Mouse (Mus musculus): ENCODE measurements around the gene Scube1.

Scube1 gene

DNA sequence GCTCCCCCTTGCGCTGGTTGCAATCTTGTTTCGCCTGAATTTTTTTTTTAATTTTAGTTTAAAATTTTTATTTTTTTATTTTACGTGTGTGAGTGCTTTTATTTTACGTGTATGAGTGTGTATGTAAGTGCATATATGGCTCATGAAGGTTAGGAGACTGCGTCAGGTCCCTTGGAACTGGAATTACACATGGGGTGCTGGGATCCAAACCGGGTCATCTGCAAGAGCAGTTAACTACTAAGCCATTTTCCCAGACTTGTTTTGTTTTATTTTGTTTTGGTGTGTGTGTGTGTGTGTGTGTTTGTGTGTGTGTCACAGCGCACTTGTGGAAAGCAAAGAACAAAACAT is 129.5 kb downstream of the Scube1 start:
- no peak for DNase-seq (ENCODE audit: low spot score)

DNA sequence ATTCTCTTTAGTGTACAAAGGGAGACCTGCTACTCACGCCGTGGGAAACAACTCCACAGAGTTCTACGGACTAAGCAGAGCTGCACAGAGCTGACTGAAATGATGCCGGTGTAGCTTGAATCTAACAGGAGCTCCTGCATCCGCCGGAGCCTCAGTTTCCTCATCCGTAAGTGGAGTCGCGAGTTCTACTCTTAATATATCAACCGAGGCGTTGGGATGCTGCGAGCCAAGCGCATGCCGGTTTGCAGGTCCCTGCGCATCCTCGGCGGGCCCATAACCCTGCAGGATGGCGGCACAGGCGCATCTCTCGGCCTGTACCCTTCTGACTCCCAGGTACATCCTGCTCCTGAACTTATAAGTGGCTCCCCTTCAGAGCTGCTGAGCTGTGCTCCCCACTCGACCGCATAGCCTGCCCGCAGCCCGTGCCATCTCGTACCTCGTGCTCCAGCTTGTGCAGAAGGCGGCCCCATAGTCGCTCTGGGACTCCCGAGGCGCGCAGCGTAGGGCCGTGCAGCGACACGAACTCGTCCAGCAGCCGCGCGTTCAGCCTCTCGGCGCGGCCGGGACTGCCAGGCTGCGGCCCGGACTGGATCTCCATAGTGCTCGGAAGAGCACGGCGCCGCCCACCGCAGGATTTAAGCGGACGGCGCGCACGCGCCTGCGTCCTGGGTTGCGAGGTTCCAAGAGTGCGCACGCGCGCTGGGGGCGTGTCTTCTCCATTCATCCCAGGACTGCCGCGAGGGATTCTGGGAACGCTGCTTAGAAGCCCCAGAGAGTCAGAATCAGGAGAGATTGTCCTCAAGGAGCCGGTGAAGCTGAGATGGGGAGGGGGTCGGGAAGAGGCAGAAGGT is 130.1 kb downstream of the Scube1 start, which contains the start of gene Ttll12:
Ttll12 (minus strand) TSS at position 645 of the 851 bp plus-strand sequence.
- DNase-seq (ENCODE audit: low spot score), result peak; percentile 97

DNA sequence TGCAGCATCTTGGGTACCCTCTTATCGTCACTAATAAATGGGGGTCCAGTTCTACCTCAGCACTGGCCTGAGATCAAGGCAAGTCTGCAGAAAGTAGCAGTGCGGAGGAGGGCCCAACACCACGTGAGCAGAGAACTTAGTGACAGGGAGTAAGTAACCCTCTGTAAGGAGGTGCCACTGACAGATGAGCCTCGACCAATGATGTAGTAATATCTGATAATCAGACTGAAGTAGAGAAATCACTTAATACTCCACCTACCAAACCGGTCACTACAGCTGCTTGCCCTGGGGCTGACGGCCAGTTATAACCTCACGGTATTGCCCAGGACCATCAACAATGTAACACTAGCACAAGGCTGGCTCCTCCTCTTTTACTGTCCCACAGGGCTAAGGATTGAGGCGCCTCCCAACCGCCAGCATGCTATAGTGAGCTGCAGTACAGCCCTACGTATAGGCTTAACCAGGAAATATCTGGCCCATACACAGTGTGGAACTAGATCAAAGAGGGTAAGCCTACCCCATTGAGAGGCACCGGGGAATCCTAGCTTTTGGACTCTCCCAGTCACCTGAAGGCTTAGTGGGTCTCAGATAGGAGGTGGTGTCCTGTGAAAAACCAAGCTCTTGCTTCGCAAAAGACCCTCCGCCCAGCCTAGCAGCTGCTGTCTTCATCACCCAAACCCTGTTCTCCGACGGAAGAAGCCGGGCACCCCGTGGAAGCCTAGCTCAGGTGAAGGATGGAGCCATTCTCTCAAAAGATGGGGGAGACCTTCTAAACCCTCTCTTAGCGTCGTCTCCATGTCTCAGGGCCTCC is 130.9 kb downstream of the Scube1 start:
- DNase-seq (ENCODE audit: low spot score), result no peak

DNA sequence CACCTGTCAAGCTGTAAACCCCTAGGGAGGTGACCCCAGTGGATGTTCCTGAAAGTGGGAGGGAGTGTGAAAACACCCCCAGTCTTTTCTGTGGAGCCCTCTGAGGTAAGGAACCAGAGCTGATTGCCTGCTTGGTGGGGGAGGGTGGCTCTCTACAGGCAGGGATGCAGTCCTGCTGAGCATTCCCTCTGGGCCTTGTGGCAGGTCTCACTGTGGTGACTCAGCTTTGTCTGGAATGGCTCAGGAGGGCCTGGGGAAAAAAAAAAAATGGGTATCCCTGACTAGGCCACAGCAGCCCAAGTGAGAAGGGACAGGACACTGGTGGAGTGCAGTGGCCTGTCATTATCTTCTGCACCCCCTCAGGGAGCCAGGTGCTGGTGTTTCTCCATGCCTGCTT is 131.6 kb downstream of the Scube1 start:
- no peak for DNase-seq (ENCODE audit: low spot score)

DNA sequence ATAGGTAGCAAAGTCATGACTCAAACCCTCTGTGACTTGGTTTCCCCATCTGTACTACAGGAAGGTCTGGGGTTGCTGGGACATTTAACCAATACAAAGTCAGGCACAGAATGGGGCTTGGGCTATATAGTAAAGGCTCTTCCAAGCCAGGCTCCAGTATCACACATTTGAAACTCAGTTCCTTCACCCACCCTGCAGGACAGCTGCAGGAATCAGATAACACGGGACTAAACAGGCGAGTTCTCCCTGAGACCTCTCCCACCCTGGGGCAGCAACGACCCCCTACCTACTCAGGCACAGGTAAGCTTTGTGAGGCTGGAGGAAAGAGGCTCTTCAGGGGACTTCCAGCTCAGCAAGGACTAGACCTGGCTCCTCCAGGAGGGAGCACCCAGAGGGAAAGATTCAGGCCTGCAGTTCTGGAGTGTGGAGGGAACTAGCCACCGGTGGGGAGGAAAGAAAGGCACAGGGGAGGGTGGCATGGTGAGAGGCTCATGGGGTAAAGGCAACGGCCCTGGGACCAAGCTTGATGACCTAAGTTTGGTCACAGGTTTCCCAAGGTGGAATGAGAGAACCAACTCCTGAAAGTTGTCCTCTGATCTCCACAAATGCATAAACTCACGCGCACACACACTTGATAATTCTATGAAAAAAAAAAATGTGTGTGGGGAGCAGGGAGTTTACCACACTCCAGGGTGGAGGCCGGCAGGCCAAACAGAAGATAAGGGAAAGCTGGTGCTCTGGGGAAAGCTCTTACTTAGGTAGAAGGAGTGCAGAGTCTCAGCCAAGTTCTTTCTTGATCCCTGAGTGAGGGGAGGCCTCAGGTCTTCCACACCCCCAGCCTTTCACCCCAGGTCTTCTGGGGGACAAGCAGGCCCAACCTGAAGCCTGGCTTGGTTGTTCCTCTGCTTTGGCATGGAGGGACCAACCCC is 132.3 kb downstream of the Scube1 start:
- DNase-seq (ENCODE audit: low spot score), result no peak

DNA sequence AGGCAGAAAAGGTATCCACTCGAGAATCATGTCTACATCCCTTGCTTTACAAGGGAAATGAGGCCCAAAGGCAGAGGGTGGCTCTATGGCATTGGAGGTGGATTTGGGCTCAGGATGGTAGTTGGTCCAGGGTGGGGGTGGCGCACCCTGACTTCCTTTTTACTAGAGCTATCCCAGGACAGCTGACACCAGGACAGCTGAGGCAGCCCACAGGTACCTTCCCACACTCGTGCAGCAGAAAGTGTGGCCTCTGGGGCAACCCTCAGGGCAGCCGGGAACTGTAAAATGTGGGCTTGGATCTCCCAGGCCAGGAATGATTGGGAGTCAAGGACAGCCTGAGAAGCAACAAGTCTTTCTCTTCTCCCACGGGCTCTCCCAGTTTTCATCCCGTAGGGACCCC is 133.1 kb downstream of the Scube1 start:
- no peak for DNase-seq (ENCODE audit: low spot score)

DNA sequence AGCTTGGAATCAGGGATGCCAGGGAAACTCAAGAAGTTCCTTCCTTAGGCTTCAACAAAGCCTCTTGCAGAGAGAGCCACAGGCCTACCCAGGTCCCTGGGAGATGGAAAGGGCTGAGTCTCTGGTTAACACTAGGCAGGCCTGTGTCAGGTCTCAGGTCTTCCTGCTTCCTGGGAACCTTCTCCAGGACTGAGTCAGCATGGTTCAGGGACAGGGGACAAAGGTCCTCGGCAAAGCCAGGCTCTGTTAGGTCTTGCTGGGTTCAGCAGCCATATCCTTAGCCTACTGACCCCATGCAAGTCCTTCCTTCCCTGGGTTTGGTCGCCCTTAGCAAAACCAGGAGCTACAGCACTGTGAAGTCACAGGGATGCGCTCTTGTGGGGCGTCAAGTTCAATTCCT is 134.0 kb downstream of the Scube1 start:
- DNase-seq (ENCODE audit: low spot score), result no peak

DNA sequence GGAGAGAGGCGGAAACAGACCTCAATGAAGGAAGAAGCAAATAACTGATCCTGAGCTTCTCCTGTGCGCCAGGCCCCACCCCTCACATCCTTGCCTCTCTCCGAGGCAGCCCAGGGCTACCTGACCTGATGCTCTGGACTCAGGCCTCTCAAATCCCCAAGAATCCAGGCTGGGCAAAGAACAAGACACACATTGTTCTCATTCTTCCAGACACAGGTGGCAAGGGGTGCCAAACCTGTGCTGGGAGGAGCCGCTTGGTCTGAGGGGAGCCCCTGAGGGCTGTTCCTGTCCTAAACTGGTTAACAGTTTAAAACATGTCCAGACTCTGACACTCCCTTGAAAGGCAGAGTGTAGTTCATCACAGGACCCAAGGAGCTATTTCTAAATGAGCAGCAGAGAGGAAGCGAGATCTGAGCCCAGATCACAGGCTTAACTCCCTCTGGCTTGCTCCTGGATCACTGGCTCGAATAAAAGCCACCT is 140.0 kb downstream of the Scube1 start:
- DNase-seq (ENCODE audit: low spot score), result no peak

DNA sequence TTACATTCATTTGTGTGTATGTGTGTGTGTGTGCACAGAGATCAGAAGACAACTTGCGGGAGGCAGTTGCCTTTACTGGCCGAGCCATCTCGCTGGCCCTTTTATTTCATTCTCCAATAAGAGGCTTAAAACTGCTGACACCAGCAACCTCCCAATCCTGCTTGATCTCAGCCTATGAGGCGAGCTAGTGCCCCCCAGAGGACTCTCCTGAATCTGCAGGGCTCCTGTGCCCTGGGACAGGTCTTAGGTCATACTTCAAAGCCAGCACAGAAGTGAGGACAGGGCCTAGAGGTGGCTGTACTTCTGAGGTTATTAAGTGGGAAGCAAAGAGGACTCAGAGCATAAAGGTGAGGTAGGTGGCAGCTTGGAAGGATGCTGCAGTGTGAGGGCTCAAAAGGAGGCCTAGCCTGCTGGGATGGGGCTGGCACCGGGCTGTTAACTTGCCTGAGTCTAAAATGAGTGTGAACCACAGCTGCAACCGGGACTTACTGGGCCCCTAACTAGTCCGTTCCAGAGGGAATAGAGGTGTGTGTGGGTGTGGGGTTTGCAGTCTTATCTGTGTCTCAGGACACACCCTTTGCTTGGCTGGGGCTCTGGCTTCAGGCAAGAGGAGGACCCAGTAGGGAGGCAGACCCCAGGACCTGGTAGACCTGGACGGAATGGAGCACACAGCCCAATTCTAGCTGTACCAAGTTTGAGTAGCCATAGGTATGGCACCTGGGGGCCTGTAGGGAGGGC is 141.2 kb downstream of the Scube1 start:
- DNase-seq (ENCODE audit: low spot score), result no peak

DNA sequence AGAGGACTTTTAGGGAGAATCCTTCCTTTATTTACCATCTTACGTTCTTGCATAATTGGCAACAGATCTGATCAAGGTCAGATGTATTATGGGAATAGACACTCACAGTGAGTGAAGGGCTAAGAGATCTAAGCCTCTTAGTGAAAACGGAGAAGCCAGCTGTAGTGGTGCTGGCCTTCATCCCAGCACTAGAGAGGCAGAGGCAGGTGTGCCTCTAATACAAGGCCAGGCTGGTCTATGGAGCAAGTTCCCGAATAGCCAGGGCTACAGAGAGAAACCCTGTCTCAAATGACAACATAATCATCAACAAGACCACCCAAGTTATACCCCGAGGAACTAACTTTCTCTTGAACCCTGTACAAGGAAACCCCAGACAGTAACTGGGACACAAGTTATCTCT is 141.9 kb downstream of the Scube1 start:
- DNase-seq (ENCODE audit: low spot score), result no peak

DNA sequence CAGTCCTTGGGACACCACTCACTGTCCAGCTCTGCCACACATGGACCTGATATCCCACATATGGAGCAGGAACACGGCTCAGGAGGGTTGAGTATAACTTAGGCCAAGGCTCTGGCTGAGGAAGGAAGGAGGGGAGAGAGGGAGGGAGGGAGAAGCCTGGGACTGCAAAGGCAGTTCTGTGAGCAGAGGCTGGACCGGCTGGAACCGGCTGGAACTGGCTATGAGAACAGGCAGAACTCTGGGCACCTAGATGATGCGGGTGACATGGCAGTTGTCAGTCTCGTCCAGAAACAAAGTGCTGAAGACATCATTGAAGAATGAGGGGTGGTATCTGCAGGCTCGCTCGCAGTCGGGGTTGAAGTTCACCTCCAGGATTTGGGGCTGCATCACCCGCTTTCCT is 148.2 kb downstream of the Scube1 start:
- no peak for DNase-seq (ENCODE audit: low spot score)

DNA sequence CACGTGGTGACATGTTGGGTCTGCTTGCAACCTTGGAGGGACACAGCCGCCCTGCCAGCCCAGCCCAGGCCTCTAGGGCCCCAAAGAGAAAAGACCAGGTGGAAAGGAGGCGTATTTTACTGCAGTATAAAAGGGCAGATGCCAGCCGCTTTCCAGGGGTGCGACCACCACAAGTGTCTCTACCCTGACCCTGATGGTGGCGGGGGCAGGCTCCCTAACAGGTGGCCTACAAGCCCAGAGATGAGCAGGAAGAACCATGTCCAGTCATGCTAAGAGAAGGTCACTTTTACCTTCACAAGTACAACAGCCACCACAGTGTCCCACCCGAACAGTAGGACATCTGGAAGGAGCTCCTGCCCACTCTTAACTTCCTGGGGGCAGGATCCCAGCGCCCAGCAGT is 149.3 kb downstream of the Scube1 start:
- no peak for DNase-seq (ENCODE audit: low spot score)

DNA sequence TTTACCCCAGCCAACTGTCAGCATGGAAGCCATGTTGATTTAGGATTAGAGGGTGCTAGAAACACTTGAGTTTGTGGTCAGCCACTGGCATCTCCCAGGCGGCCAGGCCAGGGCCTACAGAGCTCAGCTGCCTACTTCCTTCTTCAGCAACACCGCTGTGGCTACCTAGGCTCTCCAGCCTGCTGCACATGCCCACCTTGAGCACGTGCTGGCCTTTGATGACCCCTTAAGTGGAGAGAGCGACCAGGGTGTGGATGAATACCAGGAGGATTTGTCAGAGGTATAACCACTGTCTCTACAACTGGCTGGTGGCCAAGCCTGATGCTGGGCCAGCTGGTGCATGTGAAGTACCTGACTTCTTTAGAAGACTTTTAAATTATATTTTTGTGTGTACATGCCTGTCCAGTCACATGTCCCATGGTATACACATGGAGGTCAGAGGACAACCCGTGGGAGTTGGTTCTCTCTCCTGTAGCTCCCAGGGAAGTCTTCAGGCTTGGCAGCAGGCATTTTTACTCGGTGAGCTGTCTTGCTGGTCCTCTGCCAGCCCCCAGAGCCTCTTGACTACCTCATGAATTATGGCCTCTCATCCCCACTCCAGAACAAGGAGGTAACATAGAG is 150.0 kb downstream of the Scube1 start:
- no peak for DNase-seq (ENCODE audit: low spot score)

DNA sequence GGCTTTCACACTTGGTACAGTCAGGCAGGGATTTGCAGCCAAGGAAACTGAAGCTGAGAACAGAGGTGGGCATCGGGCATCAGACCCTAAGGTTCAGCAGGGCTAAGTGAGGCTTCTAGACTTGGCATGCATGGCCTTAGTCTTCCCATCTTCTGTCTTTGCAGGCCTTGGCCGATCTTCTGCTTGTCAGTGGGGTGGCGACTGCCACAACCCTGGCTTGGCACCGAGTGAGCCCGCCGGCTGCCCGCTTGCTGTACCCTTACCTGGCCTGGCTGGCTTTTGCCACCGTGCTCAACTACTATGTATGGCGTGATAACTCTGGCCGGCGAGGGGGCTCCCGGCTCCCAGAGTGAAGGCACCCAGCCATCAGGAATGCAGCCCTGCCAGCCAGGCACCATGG is 151.2 kb downstream of the Scube1 start:
- DNase-seq (ENCODE audit: low spot score), result no peak

DNA sequence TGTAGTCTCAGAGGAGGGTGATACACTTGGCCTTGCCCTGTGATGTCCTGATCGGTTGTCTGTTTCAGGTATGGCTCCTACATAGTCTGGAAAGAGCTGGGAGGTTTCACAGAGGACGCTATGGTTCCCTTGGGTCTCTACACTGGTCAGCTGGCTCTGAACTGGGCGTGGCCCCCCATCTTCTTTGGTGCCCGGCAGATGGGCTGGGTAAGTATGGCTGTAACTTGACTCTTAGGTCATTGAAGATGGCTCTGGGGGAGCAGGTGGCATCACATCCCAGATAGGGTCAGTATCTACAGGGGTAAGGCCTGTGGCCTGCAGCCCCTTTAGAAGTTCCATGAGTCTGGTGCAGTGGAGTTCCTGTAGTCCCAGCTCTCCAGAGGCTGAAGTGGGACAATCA is 152.7 kb downstream of the Scube1 start:
- no peak for DNase-seq (ENCODE audit: low spot score)

DNA sequence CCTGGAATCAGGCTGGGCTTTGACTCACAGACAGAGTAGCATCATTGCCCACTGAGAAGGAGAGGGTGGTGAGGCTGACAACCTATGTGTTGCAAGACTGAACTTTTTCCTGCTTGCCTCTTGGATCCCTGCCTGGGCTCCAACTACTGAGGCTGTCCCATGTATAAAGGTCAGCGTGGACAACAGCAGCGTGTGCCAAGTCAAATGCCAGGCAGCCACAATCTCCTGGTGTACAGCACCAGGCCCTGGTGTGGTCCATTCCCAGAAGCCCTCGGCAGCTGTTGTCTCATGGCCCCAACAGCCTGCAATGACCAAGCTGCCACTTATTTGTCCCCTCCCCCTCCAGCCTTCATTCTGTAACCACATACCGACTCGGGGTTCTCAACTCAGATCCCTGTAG is 153.2 kb downstream of the Scube1 start:
- no peak for DNase-seq (ENCODE audit: low spot score)

DNA sequence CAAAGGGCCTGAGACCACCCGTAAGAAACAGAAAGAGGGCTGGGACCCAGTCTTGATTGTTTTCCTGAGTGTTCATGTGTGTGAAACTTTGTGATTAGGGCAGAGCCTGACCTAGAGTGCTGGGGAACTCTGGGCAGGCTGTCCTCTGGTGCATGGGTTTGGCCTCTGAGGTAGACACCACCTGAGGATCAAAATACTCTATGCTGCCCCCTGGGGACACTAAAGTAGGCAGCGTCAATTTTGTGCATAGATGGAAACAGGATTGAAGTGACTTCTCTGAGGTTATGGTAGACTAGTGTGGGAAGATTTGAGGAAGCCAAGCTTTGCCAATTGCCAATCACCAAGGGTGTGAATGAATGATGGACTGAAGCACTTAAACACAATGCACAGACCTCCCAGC is 154.2 kb downstream of the Scube1 start:
- DNase-seq (ENCODE audit: low spot score), result no peak

DNA sequence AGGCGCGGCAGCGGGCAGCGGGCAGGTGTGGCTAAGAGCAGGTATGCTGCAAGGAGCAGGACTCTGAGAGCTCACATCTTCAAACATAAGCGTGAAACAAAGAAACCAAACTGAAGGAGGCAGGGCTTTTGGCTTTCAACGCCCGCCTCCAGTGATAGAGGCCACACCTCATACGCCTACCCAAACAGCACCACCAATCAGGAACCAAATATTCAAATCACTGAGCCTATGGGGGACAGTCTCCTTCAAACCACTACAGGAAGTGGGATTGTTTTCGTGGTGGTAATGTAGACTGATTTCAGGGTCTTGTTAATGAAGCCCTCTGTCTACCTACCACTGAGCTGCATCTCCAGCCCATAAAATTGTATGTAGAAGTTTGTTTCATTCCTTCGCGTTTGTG is 155.1 kb downstream of the Scube1 start:
- DNase-seq (ENCODE audit: low spot score), result no peak

DNA sequence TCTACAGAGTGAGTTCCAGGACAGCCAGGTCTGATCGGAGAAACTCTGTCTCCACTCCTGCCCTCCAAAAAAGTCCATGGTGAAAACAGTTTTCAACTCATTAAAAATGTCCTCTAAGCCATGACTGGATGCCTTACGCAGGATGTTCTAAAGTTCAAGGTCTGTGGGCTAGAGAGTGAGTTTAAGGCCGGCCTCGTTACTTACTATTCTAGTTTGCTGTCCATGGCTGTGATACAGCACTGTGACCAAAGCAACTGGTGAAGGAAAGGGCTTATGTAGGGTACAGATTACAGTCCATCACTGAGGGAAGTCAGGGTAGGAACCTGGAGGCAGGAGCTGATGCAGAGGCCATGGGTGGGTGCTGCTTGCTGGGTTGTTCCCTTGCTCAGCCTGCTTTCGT is 156.3 kb downstream of the Scube1 start:
- DNase-seq (ENCODE audit: low spot score), result no peak

DNA sequence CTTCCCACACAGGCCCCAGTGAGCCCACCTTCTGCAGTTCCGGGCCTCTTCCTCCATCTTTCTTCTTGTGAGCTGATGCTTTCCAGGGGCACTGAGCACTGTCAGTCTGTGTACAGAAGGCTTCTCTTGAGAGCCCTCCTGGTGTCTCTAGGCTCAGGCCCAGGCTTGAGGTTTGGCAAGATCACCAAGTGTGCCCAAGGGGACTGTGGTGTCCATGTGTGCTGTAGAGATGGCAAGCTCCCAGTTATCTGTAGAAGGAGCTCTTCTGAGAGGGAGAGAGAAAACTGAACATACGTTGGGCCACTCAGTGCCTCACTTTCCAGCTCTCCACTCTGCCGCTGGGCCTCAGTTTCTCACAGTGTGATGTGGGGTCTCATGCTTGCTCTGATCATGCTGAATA is 157.1 kb downstream of the Scube1 start:
- no peak for DNase-seq (ENCODE audit: low spot score)

DNA sequence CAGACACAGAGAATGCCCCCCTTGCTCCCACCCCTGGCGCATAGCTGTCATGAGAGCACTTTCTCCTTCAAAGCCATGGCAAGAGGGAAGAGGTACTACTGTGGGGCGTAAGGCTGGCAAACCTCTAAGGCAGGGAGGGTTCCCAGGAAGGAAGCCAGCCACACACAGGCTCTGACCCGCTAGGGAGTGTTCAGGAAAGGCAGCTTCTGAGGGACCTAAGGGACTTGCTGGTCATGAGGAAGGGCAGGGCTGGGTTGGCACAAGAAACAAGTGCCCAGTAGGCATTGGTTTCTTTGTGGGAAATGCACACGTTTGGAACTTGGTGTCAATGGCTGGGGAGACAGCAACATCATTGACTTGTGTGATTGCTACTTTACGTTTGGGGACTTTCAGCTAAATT is 158.8 kb downstream of the Scube1 start:
- no peak for DNase-seq (ENCODE audit: low spot score)

Measured in layer of hippocampus, adult 11-12 months (tissue).